Mouse (Mus musculus): ENCODE measurements around the gene Iqschfp.

Iqschfp gene

GRCm38 (mm10) chr3:68351461-68351860 is 459.4 kb downstream of the Iqschfp start:
- no peak for DNase-seq (ENCODE audit: low read depth)

GRCm38 (mm10) chr3:68352961-68353360 is 460.9 kb downstream of the Iqschfp start:
- DNase-seq (ENCODE audit: low read depth), result no peak

GRCm38 (mm10) chr3:68353492-68353891 is 461.5 kb downstream of the Iqschfp start:
- no peak for DNase-seq (ENCODE audit: low read depth)

GRCm38 (mm10) chr3:68356516-68356915 is 464.5 kb downstream of the Iqschfp start:
- no peak for DNase-seq (ENCODE audit: low read depth)

GRCm38 (mm10) chr3:68368029-68368428 is 476.0 kb downstream of the Iqschfp start:
- DNase-seq (ENCODE audit: low read depth), result no peak

- no peak for DNase-seq (ENCODE audit: low read depth)
Measured at GRCm38 (mm10) chr3:68372925-68373324, 480.9 kb downstream of the Iqschfp start.

GRCm38 (mm10) chr3:68375100-68375508 is 483.1 kb downstream of the Iqschfp start:
- no peak for DNase-seq (ENCODE audit: low read depth)

GRCm38 (mm10) chr3:68377452-68378198 is 485.6 kb downstream of the Iqschfp start:
- no peak for DNase-seq (ENCODE audit: low read depth)

- DNase-seq (ENCODE audit: low read depth), result no peak
Measured at GRCm38 (mm10) chr3:68378799-68379198, 486.8 kb downstream of the Iqschfp start.

- no peak for DNase-seq (ENCODE audit: low read depth)
Measured at GRCm38 (mm10) chr3:68379242-68379641, 487.2 kb downstream of the Iqschfp start.

- DNase-seq (ENCODE audit: low read depth), result no peak
Measured at GRCm38 (mm10) chr3:68383672-68384071, 491.6 kb downstream of the Iqschfp start.

GRCm38 (mm10) chr3:68385544-68385943 is 493.5 kb downstream of the Iqschfp start:
- no peak for DNase-seq (ENCODE audit: low read depth)

GRCm38 (mm10) chr3:68388023-68388422 is 496.0 kb downstream of the Iqschfp start:
- DNase-seq (ENCODE audit: low read depth), result no peak

- DNase-seq (ENCODE audit: low read depth), result no peak
Measured at GRCm38 (mm10) chr3:68393578-68393977, 501.5 kb downstream of the Iqschfp start.

GRCm38 (mm10) chr3:68398691-68399090 is 506.7 kb downstream of the Iqschfp start:
- no peak for DNase-seq (ENCODE audit: low read depth)

- DNase-seq (ENCODE audit: low read depth), result no peak
Measured at GRCm38 (mm10) chr3:68400121-68400520, 508.1 kb downstream of the Iqschfp start.

GRCm38 (mm10) chr3:68403343-68403742 is 511.3 kb downstream of the Iqschfp start:
- DNase-seq (ENCODE audit: low read depth), result no peak

GRCm38 (mm10) chr3:68403783-68404217 is 511.8 kb downstream of the Iqschfp start:
- no peak for DNase-seq (ENCODE audit: low read depth)

GRCm38 (mm10) chr3:68405724-68406123 is 513.7 kb downstream of the Iqschfp start:
- DNase-seq (ENCODE audit: low read depth), result no peak

GRCm38 (mm10) chr3:68412262-68412661 is 520.2 kb downstream of the Iqschfp start:
- no peak for DNase-seq (ENCODE audit: low read depth)

GRCm38 (mm10) chr3:68419792-68420191 is 527.8 kb downstream of the Iqschfp start:
- DNase-seq (ENCODE audit: low read depth), result no peak

- no peak for DNase-seq (ENCODE audit: low read depth)
Measured at GRCm38 (mm10) chr3:68420927-68421326, 528.9 kb downstream of the Iqschfp start.

- DNase-seq (ENCODE audit: low read depth), result no peak
Measured at GRCm38 (mm10) chr3:68421849-68422248, 529.8 kb downstream of the Iqschfp start.

- DNase-seq (ENCODE audit: low read depth), result no peak
Measured at GRCm38 (mm10) chr3:68428081-68428480, 536.0 kb downstream of the Iqschfp start.
